Mouse (Mus musculus) yolk sac, embryonic 10.5 days (tissue): ENCODE measurements around the gene Adam22.

Source experiments
- DNase-seq: peaks from one replicate; pipeline ENCODE4 v3.0.0-alpha.2; 2017; ENCODE audit warnings: low spot score

The Adam22 gene

DNA sequence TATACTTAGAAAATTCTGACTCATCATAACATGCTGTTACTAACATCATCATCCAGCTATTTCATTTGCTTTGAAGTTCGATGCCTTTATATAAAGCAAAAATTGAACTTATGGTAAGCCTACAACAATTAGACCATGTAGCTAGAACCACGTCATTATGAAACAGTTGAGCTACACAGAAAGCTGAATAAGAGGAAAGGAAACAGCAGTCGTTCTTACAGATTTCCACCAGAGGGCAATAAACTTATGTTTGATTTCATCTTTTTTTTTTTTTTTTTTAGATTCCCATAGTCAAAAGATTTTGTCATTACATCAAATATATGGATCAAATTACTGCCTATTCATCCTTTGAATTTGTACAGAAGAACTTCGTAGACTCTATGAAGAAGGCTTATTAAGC lies 203.2 kb downstream of the Adam22 start:
- no peak for DNase-seq

DNA sequence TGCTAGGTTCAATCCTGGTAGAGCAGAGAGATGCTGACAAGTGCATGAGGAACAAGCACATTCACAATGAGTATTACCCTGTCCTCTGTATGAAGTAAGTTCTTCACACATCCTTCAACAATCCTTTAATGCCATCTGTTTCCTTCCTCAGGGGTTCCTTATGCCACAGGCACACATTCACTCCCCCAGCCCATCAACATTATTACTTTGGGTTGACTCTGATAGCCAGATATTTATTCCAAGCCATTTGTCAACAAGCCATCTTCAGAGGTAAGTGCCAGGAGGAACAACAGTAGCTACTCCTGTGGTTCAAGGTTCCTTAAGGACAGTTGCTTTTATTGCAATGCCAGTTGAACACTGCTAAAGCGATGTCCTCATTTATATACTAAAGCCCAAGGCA lies 216.3 kb downstream of the Adam22 start:
- no peak for DNase-seq

DNA sequence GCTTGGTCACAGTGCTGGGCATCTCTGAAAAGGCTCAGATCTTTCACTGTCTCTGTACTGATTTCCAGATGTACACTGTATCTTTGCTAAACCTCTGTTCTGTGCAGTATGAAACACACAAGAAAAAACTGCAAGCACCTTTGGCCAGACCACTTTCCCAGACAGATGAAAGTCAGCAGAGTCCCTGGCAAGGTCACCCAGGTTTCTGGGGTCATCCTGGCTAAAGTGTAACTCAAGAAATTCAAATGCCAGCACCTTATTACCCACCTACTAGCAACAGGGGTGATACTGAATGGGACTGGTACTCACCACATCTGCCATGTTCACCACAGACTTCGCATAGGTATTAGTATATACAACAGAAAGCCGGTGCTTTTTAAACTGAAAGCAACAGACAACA lies 221.8 kb downstream of the Adam22 start:
- no peak for DNase-seq

DNA sequence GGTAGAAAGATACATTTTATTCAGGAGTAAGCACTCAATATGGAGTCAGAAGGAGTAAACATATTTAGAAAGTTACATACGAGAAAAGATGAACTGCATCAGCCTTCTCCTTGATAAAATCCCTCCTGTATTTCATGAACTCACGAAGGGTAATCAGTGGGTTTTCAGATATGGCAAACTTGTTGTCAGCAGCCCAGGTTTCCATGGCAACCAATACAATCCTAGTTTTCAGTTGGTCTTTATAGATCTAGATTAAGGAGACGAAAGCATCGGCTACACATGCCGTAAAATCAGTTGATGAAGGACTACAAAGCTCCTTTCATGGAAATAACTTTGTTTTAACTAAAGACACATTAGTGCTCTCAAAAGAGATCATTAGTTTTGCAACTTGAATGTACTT lies 222.5 kb downstream of the Adam22 start:
- no peak for DNase-seq

DNA sequence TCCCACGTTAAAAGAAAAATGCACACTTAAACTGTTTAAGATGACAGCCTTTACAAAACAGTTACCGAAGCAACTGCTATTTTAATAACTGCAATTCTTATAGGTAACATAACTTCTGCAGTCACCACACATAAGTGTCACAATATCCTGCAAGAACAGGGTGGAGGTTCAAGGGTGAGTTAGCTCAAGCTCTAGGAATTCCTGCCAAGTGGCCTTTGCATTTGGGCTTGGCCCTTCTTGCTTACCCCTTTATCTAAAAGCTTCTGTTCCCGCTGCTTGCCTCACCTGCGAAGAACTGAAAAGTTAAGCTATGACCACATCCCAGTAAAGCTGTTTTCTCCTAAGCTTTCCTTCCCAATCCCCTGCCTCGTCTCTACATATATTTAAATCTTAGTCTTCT lies 235.4 kb downstream of the Adam22 start:
- no peak for DNase-seq

DNA sequence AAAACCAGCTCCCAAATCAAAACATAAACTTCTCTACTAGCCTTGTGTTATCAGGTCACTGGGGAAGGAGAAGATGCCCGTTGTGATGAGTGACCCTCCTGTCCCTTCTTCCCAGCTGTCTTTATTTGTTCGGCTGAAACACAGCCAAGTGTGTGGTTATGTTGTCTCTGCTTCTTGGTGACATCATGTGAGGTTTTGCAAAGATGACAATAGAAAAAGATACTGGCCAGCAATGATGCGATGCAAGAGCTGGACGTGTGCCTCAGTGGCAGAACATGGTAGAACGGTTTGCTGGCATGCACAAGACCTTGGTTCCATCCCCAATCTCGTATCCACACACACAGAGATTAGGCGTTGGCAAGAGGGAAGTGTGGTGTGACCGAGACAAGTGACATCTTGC lies 236.0 kb downstream of the Adam22 start:
- no peak for DNase-seq

DNA sequence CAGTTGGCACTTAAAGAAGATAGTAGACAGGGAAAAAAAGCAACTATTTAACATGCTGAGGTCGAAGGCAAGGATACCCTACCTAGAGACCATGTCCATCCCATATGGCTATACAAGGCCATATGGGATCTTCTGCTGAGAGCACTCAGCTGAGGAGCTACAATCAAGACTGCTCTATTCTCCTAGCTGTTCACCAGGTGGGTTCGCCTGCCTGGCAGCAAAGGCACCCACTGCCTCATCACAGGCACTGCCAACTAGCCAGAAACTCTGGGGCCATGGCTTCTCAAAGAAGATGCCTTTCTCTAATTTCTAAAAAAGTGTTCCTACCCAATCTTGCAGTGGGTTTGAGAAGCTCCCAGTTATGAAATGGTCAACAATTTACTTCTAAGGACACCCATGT lies 238.2 kb downstream of the Adam22 start:
- no peak for DNase-seq

DNA sequence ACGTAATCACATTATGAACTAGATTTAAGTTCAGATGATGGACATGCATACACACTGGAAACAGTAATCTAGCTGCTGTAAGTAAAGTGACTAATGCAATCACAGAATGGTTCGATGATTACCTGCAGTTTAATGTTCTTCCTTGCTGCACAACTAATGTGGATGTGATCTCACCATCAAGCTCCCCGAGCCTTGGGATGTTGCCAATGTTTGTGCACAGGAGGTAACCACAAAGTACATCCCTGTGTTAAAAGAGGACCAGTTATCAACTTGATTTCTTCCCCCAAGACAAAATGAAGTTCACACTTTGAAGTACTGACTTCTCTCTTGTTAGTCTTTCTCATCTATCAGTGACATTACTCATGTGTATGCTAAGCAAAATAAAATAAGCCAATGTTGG lies 247.0 kb downstream of the Adam22 start:
- DNase-seq: no peak

DNA sequence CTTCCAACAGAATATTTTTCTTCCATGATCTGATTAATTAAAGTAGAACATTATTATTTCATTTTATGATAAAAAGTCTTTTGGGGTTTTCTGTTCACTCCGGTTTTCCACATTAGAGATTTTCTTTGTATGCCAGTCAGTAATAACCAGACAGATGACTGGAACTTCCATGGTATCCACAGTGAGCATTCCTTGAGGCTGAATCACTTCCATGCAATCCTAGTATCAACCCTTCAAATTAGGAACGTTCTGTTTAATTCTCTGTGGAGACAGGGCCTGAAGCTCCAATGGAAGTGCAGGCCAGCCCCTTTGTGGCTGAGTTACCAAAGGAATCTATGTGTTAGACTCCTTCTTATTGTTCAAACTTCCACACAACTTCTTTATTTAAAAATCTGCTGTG lies 247.9 kb downstream of the Adam22 start:
- DNase-seq: no peak

DNA sequence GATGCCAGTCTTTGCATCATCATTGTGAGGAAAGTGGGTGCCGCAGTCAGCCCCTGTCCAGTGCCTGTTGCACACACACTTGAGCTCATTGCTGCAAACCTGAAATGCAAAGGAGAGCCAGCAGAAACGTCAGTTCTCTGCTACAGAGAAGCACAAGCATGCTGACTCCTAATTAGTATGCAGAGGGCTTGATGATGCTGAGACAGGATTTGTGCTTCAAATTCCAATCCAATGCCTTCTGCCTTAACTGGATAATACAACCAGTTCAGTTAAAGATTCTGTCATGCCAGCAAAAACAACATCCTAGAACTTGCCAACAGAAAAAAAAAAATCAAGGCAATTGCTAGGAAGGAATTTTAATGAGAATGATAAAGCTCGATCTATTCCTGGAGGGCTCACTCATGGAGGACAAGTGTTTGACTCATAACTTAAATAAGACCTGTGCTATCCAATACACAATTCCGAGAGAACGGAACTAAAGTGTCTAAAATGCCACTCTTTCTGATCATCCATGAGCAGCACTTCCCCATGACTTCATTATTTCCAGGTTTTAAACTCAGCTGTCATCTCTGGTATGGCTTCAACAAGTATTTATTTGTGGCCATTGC lies 251.3 kb downstream of the Adam22 start:
- DNase-seq: no peak

DNA sequence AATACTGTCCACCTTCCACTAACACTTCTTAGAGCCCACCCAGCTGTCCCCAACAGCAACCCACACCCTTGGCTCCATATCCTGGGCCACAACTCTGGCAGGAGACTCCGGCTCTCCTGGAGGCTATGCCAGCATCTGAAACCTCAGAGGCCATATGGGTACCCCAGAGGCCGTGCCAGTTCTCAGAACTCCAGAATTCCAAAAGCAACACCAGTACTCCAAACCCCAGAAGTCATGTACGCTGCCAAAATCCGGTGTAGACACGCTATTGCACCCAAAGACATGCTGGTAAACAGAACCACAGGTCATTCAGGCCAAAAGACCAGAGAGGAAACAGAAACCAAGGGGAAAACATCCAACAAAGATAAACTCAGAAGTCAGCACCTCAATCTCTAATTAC lies 255.7 kb downstream of the Adam22 start:
- DNase-seq: no peak

DNA sequence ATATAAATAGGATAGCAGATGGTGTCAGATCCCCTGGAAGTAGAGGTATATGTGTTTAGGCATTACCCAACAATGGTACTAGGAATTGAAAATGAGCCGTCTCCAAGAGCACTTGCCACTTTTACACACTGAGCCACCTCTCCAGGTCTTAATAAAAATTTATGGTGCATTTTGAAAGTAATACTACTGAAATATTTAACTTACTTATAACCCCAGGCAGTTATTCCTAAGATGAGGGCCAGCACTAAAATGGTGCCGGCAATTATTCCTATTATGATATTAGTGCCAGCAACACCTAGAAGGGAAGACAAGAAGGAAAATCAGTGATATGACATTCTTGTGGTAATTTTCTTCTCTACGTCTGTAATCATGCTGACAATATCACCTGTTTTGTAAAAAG lies 256.3 kb downstream of the Adam22 start:
- no peak for DNase-seq

DNA sequence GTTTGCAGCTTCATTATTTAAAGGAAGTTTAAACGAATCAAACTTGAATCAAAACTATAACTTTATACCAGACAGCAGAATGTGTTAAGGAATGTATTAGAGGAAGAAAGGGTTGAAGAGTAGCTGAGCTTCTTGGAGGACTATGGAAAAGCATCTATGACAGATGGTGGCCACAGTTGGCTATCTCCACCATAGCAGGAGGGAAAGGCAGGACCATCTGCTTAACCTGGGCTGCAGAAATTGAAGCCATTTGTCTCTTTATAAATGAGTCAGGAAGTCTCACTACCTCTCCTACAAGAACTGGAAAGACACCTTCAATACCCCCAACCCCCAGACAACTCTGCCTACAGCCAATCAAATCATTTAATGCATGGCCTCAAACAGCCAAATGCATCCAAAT lies 272.3 kb downstream of the Adam22 start:
- no peak for DNase-seq

DNA sequence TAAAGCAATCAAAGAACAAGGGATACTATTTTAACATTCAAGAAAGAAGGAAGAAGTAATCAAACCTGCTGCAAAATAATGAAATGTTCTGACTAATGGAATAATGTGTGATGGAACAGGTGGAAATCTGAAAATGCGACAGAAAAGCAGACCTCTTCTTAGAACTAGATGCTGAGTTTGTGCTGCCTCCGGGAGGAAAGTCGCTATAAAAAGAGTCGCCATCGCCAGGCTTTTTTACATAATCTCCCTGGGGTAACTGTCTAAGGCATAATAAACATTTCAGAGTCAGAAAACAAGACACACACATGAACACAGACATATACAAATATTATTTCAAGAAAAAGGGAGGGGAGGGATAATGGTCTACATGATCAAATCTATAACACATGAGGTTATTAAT lies 273.0 kb downstream of the Adam22 start:
- DNase-seq: no peak

DNA sequence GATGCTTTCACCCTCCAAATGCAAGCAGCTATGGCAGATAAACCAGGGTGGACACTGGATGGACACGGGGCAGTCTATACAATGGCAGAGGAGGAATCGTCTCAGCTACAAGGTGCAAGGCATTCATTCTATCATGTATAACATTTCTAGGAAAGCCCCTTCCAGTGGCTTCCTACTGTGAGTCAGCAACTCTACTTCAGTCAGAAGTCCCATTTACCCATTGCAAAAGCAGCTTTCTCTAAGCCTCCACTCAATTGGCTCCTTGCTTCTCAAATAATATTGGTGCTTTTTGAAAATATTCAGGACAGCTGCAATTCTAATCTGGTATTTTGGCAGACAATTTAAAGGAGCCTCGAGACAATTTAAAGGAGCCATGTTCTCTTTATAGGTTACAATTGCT lies 279.8 kb downstream of the Adam22 start:
- DNase-seq: no peak

DNA sequence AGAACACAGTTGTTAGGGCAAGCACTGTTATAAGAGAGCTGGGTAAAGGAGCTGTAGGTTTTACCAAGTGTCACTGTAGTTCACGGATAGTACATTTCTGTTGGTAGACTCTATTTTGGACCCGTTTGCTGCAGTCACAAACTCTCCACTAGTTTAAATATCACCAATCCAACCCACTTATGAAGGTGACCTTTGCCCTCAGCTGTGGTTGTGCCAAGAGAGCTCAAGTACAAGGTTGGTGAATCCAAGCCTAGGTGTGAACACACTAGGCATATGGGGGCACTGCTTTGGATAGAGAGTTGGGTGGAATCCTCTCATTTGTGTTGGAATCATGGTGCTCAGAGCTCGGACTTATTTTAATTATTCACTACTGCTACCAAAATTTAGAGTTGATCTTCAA lies 282.3 kb downstream of the Adam22 start:
- no peak for DNase-seq

DNA sequence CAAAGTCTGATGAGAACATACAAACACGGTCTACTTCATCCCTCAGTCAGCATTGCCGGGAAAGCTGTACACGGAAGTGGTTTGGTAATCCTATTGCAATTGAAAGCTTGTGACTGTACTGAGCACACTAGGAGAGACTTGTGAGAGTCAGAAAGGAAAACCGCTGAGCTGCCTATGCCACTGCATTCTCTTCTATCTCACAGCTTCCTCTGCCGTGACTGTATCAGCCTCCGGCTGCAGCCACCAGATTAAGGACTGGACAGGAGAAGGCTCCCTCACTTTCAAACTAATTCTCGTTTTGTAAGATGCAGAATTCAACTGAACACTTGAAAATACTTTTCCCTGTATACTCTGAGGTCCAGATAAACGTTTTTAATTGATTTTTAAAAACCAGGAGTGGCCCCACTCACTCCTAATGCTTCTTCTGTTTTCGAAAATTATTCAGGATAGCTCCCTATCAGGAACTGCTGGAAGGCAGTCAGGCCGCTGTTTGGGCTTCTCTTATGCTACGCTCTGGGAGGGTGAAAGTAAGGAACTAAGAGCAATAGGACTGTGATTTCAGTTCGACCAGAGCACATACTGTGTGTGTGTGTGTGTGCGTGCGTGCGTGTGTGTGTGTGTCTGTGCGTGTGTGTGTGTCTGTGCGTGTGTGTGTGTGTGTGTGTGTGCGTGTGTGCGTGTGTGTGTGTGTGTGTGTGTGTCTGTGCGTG lies 285.0 kb downstream of the Adam22 start:
- DNase-seq: no peak

DNA sequence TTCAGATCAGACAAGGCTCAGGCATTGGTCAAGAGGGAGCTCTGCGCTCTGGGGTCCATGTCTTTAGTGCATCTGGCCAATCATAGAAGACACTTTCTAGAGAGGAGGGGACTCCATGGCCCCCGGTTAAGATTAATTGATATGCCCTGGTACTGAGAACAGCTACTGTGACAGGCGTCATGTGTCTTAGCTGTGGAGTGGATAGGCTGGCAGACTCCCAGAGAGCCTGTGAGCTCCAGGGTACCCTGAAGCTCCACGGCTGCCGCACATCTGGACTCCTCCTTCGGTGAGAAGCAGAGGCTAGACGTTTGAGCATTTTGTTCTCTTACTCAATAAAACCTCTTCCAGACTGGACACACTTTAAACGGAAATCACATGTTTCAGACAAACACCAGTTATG lies 290.5 kb downstream of the Adam22 start:
- no peak for DNase-seq

DNA sequence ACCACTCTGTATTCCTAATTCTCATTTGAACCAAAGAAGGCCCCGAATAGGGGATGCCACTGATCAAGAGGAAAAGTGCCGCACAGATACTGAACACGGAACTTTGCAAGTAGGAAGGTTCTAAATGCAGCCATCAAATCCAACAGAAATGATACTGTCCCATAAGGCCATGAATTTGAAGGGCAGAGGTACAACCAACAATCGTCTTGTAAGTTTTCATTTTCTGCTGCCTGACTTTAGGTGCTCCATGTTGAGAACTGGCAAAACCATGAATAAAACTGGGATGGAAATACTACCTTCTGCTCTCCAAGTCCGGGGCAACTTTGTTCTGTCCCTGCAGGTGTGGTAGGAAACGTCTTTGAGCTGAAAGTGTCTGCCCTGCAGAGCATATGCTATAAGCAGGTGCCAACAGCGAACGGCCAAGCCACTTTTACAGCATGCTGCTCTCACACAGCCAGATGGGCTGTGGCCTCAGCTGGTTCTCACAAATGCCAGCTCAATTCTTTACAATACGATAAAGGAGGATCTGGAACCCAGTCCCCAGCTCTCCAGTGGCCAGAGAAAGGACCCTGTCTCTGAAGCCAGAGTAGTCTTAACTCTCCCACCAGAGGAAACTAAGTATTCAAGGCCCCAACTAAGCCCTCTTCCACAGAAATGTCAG lies 293.9 kb downstream of the Adam22 start:
- DNase-seq: no peak

DNA sequence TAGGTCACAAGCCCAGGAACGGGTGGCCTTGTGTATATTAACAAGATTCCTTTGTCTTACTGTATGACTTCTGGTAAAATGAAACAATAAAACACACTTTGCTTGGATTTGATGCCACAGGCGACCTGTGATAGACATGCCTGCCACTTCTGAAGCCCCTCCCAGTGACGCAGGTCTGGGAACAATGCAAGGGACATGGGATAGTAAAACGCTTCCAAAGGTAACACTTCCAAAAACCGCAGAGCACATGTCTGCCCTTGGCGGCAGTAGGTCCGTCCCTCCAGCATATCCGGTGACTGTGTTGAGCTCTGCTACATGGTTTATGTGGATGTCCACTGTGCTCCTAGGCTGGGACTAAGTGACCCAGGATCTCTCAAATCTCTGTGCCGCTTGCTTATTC lies 294.6 kb downstream of the Adam22 start:
- no peak for DNase-seq

DNA sequence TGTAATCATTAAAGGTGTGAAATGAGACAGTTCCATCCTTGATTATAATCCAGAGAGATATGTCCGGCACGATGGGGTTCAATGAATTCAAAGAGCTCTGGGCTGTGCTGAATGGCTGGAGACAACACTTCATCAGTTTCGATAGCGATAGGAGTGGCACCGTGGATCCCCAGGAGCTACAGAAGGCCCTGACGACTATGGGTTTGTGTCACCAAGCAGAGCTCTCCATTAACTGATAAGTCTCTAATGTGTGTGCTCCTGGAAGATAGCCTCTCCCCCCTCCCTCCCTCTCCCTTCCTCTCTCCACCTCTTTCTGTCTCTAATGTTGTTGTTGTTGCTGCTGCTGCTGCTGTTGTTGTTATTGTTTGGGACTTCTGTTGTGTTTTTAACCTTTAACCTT lies 304.8 kb downstream of the Adam22 start:
- no peak for DNase-seq

DNA sequence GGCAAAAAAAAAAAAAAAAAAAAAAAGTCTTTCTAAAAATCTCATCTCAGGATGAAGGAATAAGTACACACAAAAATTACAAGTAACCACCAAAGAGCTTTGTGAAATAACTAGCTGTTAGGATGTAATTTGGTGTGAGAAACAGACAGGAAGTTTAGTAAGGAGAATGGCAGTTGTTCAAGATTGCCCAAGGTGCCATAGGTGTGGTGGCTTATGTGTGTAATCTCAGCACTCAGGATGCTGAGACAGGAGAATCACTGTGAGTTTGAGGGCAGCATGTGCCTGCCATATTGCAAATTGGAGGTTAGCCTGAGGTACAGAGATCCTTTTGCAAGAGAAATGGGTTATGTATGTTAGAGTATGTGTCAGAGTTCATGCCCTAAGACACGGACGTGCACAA lies 305.5 kb downstream of the Adam22 start:
- DNase-seq: no peak

DNA sequence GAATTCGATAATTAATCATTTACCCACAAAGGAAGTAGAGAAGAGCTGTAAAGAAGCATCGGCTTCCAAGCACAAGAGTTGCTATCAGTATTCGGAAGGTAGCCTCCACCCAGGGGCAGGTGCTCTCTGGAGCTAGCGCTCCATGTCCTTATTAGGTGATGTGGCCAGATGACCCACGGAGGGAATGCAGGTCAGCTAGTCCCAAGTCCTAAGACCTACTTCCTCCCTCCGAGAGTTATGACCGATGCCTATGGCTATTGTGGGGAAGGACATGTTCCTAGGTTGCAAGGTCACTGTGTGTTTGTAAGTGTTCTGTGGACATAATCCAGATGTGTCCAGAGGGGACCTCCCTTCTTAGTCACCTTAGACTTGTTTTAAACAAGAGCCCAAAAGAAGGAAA lies 309.9 kb downstream of the Adam22 start:
- DNase-seq: no peak

DNA sequence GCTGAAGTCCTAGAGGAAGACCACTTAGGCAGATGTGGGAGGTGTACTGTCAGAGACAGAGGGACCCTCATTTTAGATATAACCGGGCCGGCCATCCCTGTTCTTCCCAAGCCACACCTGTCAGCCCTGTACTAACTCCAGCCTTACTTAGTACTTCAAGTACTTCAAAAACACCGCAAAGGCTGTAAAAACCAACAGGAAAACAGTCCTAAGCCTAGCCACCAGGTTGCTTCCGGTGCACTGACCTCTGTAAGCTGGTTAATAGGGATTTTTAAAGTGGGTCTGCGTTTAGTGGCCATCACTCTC lies 311.0 kb downstream of the Adam22 start:
- DNase-seq: peak; percentile 32
